Mouse (Mus musculus) kidney, postnatal 36 days (tissue): Measurements from ENCODE around the gene Optn.
"Not testable (repeated sequence)": the region's sequence is repeated elsewhere in the genome, so short reads cannot be mapped to it uniquely, and the experiment has no call there.

Source experiments
- DNase-seq, 2 experiments: peaks; one replicate each; pipeline ENCODE4 v3.0.0; 2021 to 2022; ENCODE audit warnings: mixed read lengths in 2 of 2

Gene Optn

GRCm38 (mm10) chr2:5063299-5064205 is at the start of gene Optn:
Optn (minus strand) TSS chr2:5064051.
- DNase-seq = peak; percentile 85 to 94

GRCm38 (mm10) chr2:5112785-5113291 is 49.0 kb upstream of the Optn start:
- DNase-seq = no peak

GRCm38 (mm10) chr2:5102891-5103290 is 39.0 kb upstream of the Optn start:
- no peak for DNase-seq

- DNase-seq = no peak
Measured at GRCm38 (mm10) chr2:5101743-5102245, 37.9 kb upstream of the Optn start.

GRCm38 (mm10) chr2:5099176-5099575 is 35.3 kb upstream of the Optn start:
- no peak for DNase-seq

- DNase-seq = peak; percentile 3 to 8
Measured at GRCm38 (mm10) chr2:5097786-5098445, 34.1 kb upstream of the Optn start.

GRCm38 (mm10) chr2:5095316-5095715 is 31.5 kb upstream of the Optn start:
- no peak for DNase-seq

- DNase-seq = no peak
Measured at GRCm38 (mm10) chr2:5094876-5095275, 31.0 kb upstream of the Optn start.

- peak; percentile 17 to 56 for DNase-seq
Measured at GRCm38 (mm10) chr2:5090385-5090784, 26.5 kb upstream of the Optn start.

GRCm38 (mm10) chr2:5087667-5088066 is 23.8 kb upstream of the Optn start:
- DNase-seq = no peak

GRCm38 (mm10) chr2:5083739-5084138 is 19.9 kb upstream of the Optn start:
- DNase-seq = no peak

- DNase-seq = peak; percentile 39 to 61
Measured at GRCm38 (mm10) chr2:5080053-5080787, 16.4 kb upstream of the Optn start.

- DNase-seq = no peak
Measured at GRCm38 (mm10) chr2:5077937-5078336, 14.1 kb upstream of the Optn start.

- DNase-seq = no peak
Measured at GRCm38 (mm10) chr2:5077490-5077889, 13.6 kb upstream of the Optn start.

- no peak for DNase-seq
Measured at GRCm38 (mm10) chr2:5075856-5076255, 12.0 kb upstream of the Optn start.

GRCm38 (mm10) chr2:5075432-5075831 is 11.6 kb upstream of the Optn start:
- no peak for DNase-seq

- no peak for DNase-seq
Measured at GRCm38 (mm10) chr2:5073785-5074184, 9.9 kb upstream of the Optn start.

- no peak for DNase-seq
Measured at GRCm38 (mm10) chr2:5067951-5068350, 4.1 kb upstream of the Optn start.

GRCm38 (mm10) chr2:5067254-5067653 is 3.4 kb upstream of the Optn start:
- DNase-seq = not testable (repeated sequence)

GRCm38 (mm10) chr2:5064247-5064646 is 396 bp upstream of the Optn start:
- no peak for DNase-seq

GRCm38 (mm10) chr2:5062496-5063298 is 1.2 kb downstream of the Optn start:
- peak in 1 of 2 experiments; percentile 10 for DNase-seq

- DNase-seq = no peak
Measured at GRCm38 (mm10) chr2:5061133-5061708, 2.6 kb downstream of the Optn start.
